Mouse (Mus musculus): ENCODE results near the gene B4galt4. TPM values are rescaled to one million over a fixed set of nuclear protein-coding genes. Genes with fewer than 3 reads are reported as not detected.
"Not testable (repeated sequence)": the region's sequence is repeated elsewhere in the genome, so short reads cannot be mapped to it uniquely, and the experiment has no call there.

Gene B4galt4
- polyA plus RNA-seq, 1 experiment from 2014 or later, result 39.0 TPM

- no peak for TF ChIP-seq CTCF (IDR thresholded peaks at IDR 0.05; ENCODE audit: low read depth)
- peak; percentile 90 for DNase-seq
- Histone ChIP-seq H3K4me2 (peak within 1 kb of the TSS; percentile 66), H3K9ac (peak within 1 kb of the TSS; percentile 83), H3K9me3 (ENCODE audit: low read depth, low read length) (no peaks in the 10 kb centered on the region), H3K4me3 (ENCODE audit: low read depth, low read length) (peak within 1 kb of the TSS; percentile 63), H3K36me3 (ENCODE audit: insufficient read depth) (0 out of 2 replicates have a peak, but pooled peaks cover 4% of the 10 kb centered on the region), H3K27ac (ENCODE audit: low read depth) (peak within 1 kb of the TSS; percentile 97), H3K27me3 (ENCODE audit: insufficient read depth, low read length) (no peaks in the 10 kb centered on the region), H3K4me1 (ENCODE audit: insufficient read depth) (0 out of 2 replicates have a peak, but pooled peaks cover 5% of the 10 kb centered on the region)
- ATAC-seq (ENCODE audit: insufficient read depth), result peak; percentile 94
- under 1% methylated on average over 71 of the region's 74 CpGs for WGBS
These were observed 29.3 kb upstream of the B4galt4 start, which contains the start of gene Arhgap31 for GRCm38 (mm10) chr16:38712581-38713403. TSS of gene Arhgap31 (minus strand) at chr16:38713274.

DNA sequence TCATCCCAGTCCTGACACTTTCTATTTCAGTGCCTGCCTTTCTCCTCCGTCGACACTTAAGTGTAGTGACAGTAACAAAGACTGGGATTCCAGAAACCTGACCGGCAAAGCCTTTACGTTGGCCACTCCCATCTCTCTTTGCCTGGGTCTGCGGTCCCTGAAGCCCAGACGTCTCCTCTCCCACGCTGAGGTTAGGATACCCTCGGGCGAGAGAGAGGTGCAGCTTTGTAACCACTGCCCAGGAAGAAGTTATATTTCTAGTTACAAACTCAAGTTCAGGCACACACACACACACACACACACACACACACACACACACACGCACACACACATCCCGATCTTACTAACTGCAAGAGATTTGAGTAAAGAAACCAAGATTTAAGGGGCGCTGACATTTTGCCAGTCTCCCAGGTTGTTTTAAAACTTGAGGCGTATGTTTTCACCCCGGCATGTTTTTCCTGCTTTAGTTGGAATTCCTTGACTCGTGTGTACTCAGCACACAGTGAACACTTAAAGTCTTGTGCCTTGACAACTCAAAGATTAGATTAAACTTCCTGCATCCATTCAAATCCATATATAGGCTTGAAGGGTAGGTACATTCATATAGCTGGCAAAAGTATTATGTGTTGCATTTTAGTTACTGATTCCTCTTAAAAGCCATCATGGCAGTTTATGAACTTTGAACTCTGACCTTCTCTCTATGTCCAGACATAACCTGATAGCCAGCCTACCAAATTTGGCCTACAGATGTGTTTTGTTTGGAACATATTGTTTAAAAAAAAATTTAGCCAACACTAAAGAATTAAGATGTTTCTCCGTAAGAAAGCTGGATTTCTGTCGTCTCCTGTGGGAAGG, 28.4 kb upstream of the B4galt4 start:
- peak overlapping the region; percentile 97 for H3K27ac ChIP-seq (ENCODE audit: low read depth)
- ATAC-seq (ENCODE audit: insufficient read depth) (peak; percentile 61), DNase-seq (peak; percentile 61)
- H3K36me3 ChIP-seq (ENCODE audit: insufficient read depth), result 0 out of 2 replicates have a peak, but pooled peaks cover 4% of the 10 kb centered on the region
- H3K9me3 ChIP-seq (ENCODE audit: low read depth, low read length), result no peaks in the 10 kb centered on the region
- H3K9ac ChIP-seq, result peak overlapping the region; percentile 83
- H3K4me1 ChIP-seq (ENCODE audit: insufficient read depth), result 0 out of 2 replicates have a peak, but pooled peaks cover 5% of the 10 kb centered on the region
- WGBS, result 9% methylated on average over 17 of the region's 17 CpGs
- H3K27me3 ChIP-seq (ENCODE audit: insufficient read depth, low read length), result no peaks in the 10 kb centered on the region
- peak overlapping the region; percentile 63 for H3K4me3 ChIP-seq (ENCODE audit: low read depth, low read length)
- H3K4me2 ChIP-seq, result peak overlapping the region; percentile 66
- no peak for TF ChIP-seq CTCF (IDR thresholded peaks at IDR 0.05; ENCODE audit: low read depth)

- WGBS, result 35% methylated on average over 11 of the region's 12 CpGs
- peak overlapping the region; percentile 66 for H3K4me2 ChIP-seq
- not testable (repeated sequence) for DNase-seq; H3K27me3 ChIP-seq (ENCODE audit: insufficient read depth, low read length); H3K4me1 ChIP-seq (ENCODE audit: insufficient read depth); H3K36me3 ChIP-seq (ENCODE audit: insufficient read depth); ATAC-seq (ENCODE audit: insufficient read depth); H3K9me3 ChIP-seq (ENCODE audit: low read depth, low read length); H3K9ac ChIP-seq
- H3K4me3 ChIP-seq (ENCODE audit: low read depth, low read length), result peak overlapping the region; percentile 20; the same call in 1 of the 2 replicates
- 0 out of 2 replicates have a peak overlapping the region, but pooled peaks have one; percentile 33 for H3K27ac ChIP-seq (ENCODE audit: low read depth)
These were observed 27.9 kb upstream of the B4galt4 start for GRCm38 (mm10) chr16:38714259-38714526.

GRCm38 (mm10) chr16:38721377-38721776, 20.7 kb upstream of the B4galt4 start:
- no peak overlapping the region for H3K27ac ChIP-seq (ENCODE audit: low read depth)
- no peak overlapping the region for H3K9ac ChIP-seq
- no peaks in the 10 kb centered on the region for H3K4me1 ChIP-seq (ENCODE audit: insufficient read depth)
- H3K9me3 ChIP-seq (ENCODE audit: low read depth, low read length), result no peaks in the 10 kb centered on the region
- TF ChIP-seq CTCF (IDR thresholded peaks at IDR 0.05; ENCODE audit: low read depth), result no peak
- no peaks in the 10 kb centered on the region for H3K27me3 ChIP-seq (ENCODE audit: insufficient read depth, low read length)
- H3K36me3 ChIP-seq (ENCODE audit: insufficient read depth), result no peaks in the 10 kb centered on the region
- H3K4me2 ChIP-seq, result no peak overlapping the region
- ATAC-seq (ENCODE audit: insufficient read depth) (no peak), DNase-seq (no peak)
- no peak overlapping the region for H3K4me3 ChIP-seq (ENCODE audit: low read depth, low read length)
- 87% methylated on average over 8 of the region's 9 CpGs for WGBS

DNA sequence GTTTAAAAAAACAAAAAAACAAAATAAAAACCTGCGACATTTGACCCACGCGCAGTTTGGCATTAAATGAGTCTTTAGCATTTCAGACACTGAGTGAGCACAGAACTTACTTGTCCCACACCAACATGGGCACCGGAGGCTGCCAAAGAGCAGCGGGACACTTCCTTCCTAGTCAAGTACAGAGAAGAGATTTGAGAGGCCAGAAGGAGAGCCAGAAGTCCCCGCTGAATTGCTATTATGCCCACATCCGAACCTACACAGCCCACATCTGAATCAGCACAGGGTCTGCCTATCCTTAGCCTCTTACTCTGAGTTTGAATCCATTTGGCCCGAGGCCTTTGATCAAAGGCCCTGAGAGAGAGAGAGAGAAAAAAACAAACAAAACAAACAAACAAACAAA, 17.8 kb upstream of the B4galt4 start:
- TF ChIP-seq CTCF (IDR thresholded peaks at IDR 0.05; ENCODE audit: low read depth), result no peak
- DNase-seq, result no peak
- WGBS, result 77% methylated on average over 8 of the region's 8 CpGs
- H3K27ac ChIP-seq (ENCODE audit: low read depth), result peak overlapping the region; percentile 39; the same call in 1 of the 2 replicates
- H3K4me1 ChIP-seq (ENCODE audit: insufficient read depth), result no peaks in the 10 kb centered on the region
- H3K4me2 ChIP-seq, result peak overlapping the region; percentile 25; the same call in 1 of the 2 replicates
- H3K9me3 ChIP-seq (ENCODE audit: low read depth, low read length), result no peaks in the 10 kb centered on the region
- H3K9ac ChIP-seq, result no peak overlapping the region
- no peaks in the 10 kb centered on the region for H3K27me3 ChIP-seq (ENCODE audit: insufficient read depth, low read length)
- no peaks in the 10 kb centered on the region for H3K36me3 ChIP-seq (ENCODE audit: insufficient read depth)
- ATAC-seq (ENCODE audit: insufficient read depth), result no peak
- H3K4me3 ChIP-seq (ENCODE audit: low read depth, low read length), result no peak overlapping the region

GRCm38 (mm10) chr16:38724974-38725373, 17.1 kb upstream of the B4galt4 start:
- 60% methylated on average over 13 of the region's 13 CpGs for WGBS
- H3K27me3 ChIP-seq (ENCODE audit: insufficient read depth, low read length), result no peaks in the 10 kb centered on the region
- TF ChIP-seq CTCF (IDR thresholded peaks at IDR 0.05; ENCODE audit: low read depth), result no peak
- H3K4me2 ChIP-seq, result no peak overlapping the region
- H3K9me3 ChIP-seq (ENCODE audit: low read depth, low read length), result no peaks in the 10 kb centered on the region
- no peak overlapping the region for H3K27ac ChIP-seq (ENCODE audit: low read depth)
- H3K36me3 ChIP-seq (ENCODE audit: insufficient read depth), result no peaks in the 10 kb centered on the region
- DNase-seq, result peak; percentile 55
- no peak overlapping the region for H3K9ac ChIP-seq
- H3K4me1 ChIP-seq (ENCODE audit: insufficient read depth), result no peaks in the 10 kb centered on the region
- no peak overlapping the region for H3K4me3 ChIP-seq (ENCODE audit: low read depth, low read length)
- ATAC-seq (ENCODE audit: insufficient read depth), result peak; percentile 7; the same call in 1 of the 2 replicates
